Mouse (Mus musculus) retina, embryonic 14.5 days (tissue): ENCODE measurements around the gene Mrnip.
A peak's percentile ranks its signal among the peaks of the same experiment; 100 is the strongest.

Experiments used
- DNase-seq: peaks from one replicate; pipeline ENCODE4 v3.0.0-alpha.2; 2015; ENCODE audit warnings: low spot score

Mrnip gene

DNA sequence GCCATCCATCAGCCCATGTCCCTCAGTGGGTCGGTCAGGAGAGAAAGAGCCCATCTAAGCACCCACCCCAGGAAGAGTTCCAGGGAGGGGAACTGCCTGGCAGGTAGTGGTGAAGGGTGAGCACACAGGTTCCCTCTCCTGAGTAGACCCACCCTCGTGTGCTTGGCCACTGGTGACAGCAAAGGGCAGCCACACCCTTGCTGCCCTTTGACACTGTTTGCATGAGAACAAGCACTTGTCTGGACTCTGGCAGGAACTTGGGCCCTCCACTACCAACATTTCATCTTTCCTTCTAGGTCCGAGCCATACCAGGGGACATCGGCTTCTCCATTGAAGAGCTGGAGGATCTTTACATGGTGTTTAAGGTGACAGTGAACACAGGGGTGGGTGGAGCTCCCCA, 14.9 kb upstream of the Mrnip start:
- DNase-seq, result no peak

DNA sequence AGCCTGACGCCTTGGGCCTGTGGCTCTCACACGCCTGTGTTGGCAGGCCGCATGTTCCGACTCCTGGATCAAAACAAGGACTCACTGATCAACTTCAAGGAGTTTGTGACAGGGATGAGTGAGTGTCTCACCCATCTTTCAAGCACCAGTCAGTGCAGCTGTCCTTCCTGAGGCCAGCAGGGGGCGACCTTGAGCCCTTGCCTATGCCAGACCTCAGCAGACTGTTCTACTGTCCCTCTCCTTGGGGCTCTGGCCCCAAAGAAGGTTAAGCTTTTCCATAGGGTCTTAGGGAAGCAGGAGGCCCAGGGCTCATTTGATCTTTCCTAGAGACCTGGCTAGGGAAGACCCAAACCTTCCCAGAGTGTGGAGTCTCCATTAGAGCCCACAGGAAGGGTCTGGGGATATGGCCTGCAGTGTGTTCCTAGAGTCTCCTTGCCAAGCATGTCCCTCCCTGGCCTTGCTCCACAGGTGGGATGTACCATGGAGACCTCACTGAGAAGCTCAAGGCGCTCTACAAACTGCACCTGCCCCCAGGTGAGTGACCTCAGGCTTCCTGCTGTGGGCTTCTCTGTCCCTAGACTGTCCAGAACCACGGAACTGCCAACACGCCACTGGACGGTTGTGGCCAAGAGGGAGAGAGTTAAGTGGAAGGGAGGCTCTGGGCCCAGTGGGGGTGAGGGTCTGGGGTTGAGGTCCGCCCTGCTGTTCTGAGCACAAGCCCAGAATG, 12.5 kb upstream of the Mrnip start:
- DNase-seq, result peak; percentile 82

DNA sequence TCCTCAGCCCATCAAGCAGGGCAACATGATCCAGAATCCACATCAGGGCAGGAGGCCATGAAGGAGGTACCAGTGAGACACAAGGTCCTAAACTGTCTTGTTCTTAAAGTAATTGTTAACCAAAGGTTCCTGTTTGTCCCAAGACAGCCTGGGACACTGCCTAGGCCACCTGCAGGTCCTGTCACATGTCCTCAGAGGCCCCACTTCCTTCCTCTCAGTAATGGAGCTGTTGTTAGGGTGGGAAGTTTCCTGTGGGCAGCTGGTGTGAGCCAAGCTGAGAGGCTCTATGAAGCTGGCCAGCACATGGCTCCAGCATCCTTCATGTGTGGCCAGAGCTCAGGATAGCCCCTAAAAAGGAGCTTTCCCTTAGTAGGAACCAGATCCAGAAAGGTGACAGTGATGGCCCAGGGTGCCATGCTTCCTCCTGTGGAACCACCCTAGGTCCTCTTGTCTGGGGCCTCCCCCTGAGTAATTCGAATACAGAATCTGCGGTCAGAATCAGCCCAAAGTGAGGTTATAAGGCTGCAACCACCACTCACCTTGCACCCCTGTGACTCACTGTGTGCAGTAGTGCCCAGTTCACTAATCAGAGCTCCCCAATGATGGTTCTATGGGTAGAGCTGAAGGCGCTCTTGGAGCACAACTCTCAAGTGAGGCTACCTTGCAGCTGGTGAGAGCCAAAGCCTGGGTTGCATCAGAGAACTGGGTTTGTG, 11.8 kb upstream of the Mrnip start:
- no peak for DNase-seq

- no peak for DNase-seq
These were observed 5.9 kb upstream of the Mrnip start for GRCm38 (mm10) chr11:50168352-50168751.

DNA sequence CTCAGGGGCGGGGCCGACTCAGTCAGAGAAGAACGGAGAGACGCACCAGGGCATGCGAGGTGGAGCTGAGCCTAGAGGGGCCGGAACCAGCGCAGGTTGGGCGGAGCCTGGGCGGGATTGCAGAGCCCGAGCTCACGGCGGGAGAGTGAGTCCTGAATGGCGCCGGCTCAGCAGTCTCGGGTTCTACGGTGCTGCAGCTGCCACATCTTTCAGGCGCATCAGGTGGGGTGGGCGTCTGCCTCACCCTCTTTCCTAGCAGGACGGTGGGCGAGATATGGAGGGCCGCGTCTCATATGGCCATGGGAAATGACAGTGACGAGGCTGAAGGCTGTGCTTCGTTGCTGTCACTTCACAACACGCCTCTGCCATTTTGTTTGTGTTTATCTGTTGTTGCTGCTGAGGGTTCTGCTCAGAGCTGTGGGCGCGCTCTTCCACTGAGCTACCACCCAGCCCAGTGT, 515 bp downstream of the Mrnip start:
- DNase-seq, result peak; percentile 100

DNA sequence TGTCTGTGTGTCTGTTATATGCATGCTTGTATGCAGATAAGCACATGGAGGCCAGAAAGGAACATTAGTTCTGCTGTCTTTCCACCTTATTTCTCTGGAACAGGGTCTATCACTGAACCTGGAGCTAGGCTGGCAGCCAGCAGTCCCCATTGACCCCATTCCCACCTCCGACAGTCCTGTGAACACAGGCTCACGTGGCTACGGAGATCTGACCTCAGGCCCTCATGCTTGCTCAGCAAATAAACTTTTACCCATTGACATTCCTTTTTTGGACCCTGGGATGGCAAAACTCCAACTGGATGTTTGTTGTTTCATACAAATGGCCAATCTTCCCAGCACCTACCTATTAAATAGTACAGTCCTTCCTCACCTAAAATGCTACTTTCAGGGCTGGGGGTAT, 2.1 kb downstream of the Mrnip start:
- no peak for DNase-seq

- no peak for DNase-seq
These were observed 2.9 kb downstream of the Mrnip start for GRCm38 (mm10) chr11:50177111-50177510.

DNA sequence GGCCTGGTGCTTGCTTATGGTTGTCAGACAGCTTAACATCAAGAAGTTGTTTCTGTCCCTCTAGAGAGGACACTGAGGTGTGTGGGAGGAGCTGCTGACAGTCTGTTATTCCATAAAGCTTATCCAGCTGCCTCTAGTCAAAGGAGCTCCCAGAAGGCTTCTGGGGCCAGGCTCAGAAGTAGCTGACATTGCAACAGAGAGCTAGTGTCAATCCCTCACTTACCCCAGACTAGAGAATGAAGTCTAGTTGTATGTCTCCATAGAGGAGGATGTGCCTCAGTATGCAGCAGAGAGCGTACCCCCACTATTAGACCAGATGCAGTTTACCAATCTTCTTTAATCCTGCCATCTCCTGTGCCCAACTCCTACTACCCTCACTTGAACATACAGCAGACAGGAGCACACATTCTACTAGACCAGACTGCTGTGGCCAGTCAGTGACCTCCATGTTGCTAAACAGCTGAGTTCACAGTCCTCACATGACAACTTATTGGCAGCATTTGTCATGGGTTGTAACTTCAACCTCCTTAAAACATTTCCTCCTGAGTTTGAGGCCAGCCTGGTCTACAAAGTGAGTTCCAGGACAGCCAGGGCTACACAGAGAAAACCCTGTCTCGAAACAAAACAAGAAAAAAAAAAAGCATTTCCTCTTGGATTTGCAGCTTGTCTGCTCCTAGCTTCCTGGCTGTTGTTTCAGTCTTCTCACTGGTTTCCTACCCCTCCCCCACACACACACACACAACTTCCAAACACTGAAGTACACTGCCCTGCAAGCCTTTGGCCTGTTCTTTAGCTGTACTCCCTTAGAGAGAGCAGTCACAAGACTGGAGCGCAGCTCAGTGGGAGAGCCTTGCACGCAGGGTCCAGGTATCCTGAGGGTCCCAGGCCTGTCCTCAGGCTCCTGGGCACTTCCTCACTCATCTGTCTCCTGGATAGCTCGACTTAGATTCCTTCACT, 4.6 kb downstream of the Mrnip start:
- no peak for DNase-seq

- no peak for DNase-seq
These were observed 6.4 kb downstream of the Mrnip start for GRCm38 (mm10) chr11:50180478-50181231.

DNA sequence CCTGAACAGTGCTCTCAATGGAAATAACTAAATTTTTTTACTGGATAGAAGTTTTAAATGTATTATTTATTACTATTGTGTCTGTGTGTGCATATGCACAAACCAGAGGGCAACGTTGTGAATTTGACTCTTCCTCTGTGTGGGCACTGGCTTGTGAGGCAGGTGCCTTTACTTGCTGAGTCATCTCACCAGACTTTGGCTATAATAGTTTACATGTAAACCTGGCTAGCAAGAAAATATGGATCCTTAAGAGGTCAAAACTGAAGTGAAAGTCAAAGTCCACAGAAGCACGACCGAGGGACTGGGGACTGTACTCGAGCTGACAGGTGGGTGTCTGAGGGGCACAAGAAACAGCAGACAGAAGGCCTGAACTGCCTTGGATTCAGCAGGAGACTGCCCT, 8.5 kb downstream of the Mrnip start:
- DNase-seq, result no peak

DNA sequence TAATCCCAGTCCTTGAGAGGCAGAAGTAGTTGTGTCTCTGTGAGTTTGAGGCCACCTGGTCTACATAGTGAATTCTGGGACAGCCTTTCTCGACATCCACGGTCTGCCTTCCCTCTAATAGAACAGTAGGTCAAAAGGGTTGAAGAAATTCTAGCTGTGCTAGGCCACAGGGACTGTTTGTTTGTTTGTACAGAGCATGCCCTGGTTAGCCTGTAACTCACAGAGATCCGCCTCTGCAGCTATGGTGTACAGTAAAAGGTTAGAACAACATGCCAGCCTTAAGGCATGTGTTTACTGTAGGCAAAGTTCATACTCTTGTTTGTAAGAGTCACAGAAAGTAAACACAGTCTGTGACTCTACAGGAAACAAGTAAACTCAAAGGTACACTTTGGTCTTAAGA, 10.5 kb downstream of the Mrnip start:
- DNase-seq, result no peak

DNA sequence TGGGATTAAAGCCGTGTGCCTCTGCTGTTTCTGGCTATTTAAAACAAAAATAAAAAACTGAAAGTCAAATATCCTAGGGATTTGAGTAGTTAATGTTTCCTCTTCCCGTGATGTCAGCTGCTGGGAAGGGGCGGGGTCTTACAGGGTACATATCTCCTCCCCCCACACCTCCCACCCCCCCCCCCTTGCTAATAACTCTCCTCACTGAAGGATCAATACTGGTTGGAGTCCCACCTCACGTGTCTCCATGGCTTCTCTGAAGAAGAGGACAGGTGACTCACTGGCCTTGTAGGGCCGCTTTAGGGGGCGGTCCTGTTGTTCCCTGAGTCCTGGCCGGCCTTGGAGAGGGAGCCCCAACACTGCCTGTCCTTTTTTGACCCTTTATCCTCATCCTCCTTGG, 14.4 kb downstream of the Mrnip start:
- DNase-seq, result no peak

- no peak for DNase-seq
These were observed 16.1 kb downstream of the Mrnip start for GRCm38 (mm10) chr11:50190362-50190761.

DNA sequence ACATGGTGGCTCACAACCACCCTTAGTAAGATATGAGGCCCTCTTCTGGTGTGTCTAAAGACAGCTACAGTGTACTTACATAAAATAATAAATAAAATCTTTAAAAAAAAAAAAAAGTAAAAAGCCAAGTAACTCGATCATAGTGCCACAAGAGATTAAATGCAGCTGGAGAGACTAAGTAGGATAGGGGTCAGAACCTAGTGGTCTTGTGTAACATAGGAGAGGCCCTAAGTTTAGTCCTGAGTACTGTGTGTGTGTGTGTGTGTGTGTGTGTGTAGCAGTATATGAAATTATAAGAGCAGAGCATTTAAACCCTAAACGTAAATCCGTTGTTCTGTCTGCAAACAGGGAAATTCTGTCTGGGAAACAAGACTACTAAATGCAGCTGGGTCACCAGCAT, 18.0 kb downstream of the Mrnip start:
- DNase-seq, result no peak

GRCm38 (mm10) chr11:50194070-50194469, 19.8 kb downstream of the Mrnip start:
- DNase-seq, result no peak

- no peak for DNase-seq
These were observed 20.5 kb downstream of the Mrnip start for GRCm38 (mm10) chr11:50194793-50195192.

DNA sequence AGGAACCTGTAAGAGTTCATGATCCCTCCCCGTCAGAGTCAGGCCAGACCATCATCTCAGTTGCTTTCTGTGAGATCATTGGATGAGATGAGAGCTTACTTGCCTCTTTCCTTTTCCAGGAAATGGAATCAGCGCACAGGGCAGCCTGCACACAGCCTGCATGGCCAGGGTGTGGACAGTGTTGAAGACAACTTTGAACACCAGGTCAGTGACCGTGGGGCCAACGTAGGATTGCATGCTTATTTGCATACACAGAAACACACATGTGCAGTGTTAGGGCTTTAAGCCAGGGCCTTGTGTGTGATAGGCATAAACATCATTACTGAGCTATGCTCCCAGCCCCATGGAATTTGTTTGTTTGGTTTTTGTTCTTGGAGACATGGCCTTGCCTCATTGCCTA, 23.3 kb downstream of the Mrnip start:
- DNase-seq, result no peak

DNA sequence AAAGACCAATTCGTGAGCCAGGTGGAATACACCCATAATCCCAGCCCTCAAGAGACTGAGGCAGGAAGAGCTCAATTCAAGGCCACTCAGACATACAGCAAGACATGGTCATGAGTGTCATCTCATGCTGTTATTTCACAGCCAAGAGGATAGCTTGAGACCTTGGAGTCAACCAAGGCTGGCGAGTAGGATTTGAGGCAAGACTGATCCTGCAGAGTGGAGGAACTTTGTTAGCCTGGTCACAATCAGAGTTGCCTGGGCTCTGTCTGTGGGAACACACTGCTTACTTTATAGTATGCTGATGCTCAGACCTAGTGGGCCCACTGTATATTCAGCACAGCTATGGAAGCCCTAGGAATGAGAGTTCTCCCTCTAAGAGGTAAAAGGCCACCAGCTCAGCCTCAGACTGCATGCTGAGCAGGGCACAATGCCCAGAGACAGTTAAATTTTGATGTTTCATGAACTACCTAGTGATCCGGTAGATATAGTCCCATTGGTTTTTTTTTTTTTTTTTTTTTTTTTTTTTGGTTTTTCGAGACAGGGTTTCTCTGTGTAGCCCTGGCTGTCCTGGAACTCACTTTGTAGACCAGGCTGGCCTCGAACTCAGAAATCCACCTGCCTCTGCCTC, 24.1 kb downstream of the Mrnip start:
- no peak for DNase-seq

GRCm38 (mm10) chr11:50198916-50199315, 24.7 kb downstream of the Mrnip start:
- DNase-seq, result no peak

GRCm38 (mm10) chr11:50200613-50201012, 26.4 kb downstream of the Mrnip start:
- no peak for DNase-seq

GRCm38 (mm10) chr11:50201590-50201989, 27.3 kb downstream of the Mrnip start:
- DNase-seq, result no peak
